Mouse (Mus musculus): ENCODE results near the gene Lifr.

DNA sequence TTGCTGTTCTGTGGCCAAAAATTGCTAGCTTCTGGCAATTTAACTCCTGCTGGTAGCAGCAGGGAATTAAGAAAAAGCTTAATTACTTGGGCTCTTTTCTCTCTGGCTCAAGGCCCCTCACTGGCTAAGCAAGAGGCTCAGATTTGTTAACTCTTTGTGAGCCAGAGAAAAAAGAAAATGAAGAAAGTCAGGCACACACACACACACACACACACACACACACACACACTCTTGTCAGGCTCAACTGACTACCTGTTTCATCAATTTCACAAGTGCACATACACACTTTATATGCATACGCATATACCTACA, 27.8 kb upstream of the Lifr start:
- TF ChIP-seq CTCF (IDR thresholded peaks at IDR 0.05; ENCODE audit: control insufficient read depth, insufficient read depth, low read length) (no peak), POLR2A (IDR thresholded peaks at IDR 0.05; ENCODE audit: borderline replicate concordance, control insufficient read depth, low read depth, low read length) (no peak)

All from bone marrow, adult 2 months (tissue).